8 mouse cellular contexts compared by ENCODE assay signal in genomic region chr13:29984286-29985100, GRCm38 (mm10). TPM values are rescaled to one million over a fixed set of nuclear protein-coding genes. Genes with fewer than 3 reads are reported as not detected.
DNase-seq lines count a peak whose midpoint lies in the region; ATAC-seq and TF ChIP-seq lines count a peak whose summit lies in the region.

No protein-coding gene starts in this region.

- H3K27ac ChIP-seq in bone marrow macrophage, adult 2 months (ENCODE audit: insufficient read depth, low read depth, low read length): peak overlapping the region; percentile 90
- H3K27ac ChIP-seq in forebrain, embryonic 12.5 days: peak overlapping the region; percentile 97
- H3K27ac ChIP-seq in heart, postnatal 0 days (ENCODE audit: low read depth): peak overlapping the region; percentile 97
- peak overlapping the region; percentile 97 for H3K27ac ChIP-seq in liver, postnatal 0 days (ENCODE audit: low read depth)
- H3K27ac ChIP-seq in neural tube, embryonic 12.5 days: peak overlapping the region; percentile 81
- H3K27ac ChIP-seq in stomach, postnatal 0 days (replicated peaks): peak overlapping the region; percentile 98

- no peak for TF ChIP-seq EP300 in heart, postnatal 0 days (IDR thresholded peaks at IDR 0.05; ENCODE audit: low read depth)
- TF ChIP-seq EP300 in liver, postnatal 0 days (IDR thresholded peaks at IDR 0.05; ENCODE audit: low read depth): no peak
- TF ChIP-seq EP300 in stomach, postnatal 0 days (optimal IDR thresholded peaks at IDR 0.05): no peak

- peak; percentile 44 for ATAC-seq in forebrain, embryonic 12.5 days (ENCODE audit: low FRiP score)
- ATAC-seq in heart, postnatal 0 days (ENCODE audit: insufficient read depth, low read depth): peak; percentile 50
- peak; percentile 20 for ATAC-seq in liver, postnatal 0 days
- peak; percentile 48 for ATAC-seq in neural tube, embryonic 12.5 days (ENCODE audit: low FRiP score, low read depth)
- ATAC-seq in stomach, postnatal 0 days (ENCODE audit: low FRiP score, low TSS enrichment): peak; percentile 28

- peak overlapping the region; percentile 79 for H3K4me2 ChIP-seq in forebrain, embryonic 12.5 days
- peak overlapping the region; percentile 97 for H3K4me2 ChIP-seq in heart, postnatal 0 days (ENCODE audit: low read depth, low read length)
- H3K4me2 ChIP-seq in liver, postnatal 0 days (ENCODE audit: low read depth, low read length): peak overlapping the region; percentile 100
- peak overlapping the region; percentile 88 for H3K4me2 ChIP-seq in neural tube, embryonic 12.5 days (replicated peaks)
- peak overlapping the region; percentile 100 for H3K4me2 ChIP-seq in stomach, postnatal 0 days (replicated peaks; ENCODE audit: low read depth)

- peak overlapping the region; percentile 99 for H3K9ac ChIP-seq in forebrain, embryonic 12.5 days
- H3K9ac ChIP-seq in heart, postnatal 0 days (replicated peaks; ENCODE audit: low read depth, low read length): peak overlapping the region; percentile 80
- peak overlapping the region; percentile 99 for H3K9ac ChIP-seq in liver, postnatal 0 days (replicated peaks)
- H3K9ac ChIP-seq in neural tube, embryonic 12.5 days: peak overlapping the region; percentile 97
- H3K9ac ChIP-seq in stomach, postnatal 0 days (ENCODE audit: low read length): peak overlapping the region; percentile 95

- H3K36me3 ChIP-seq in forebrain, embryonic 12.5 days (replicated peaks): peaks cover 8% of the 10 kb centered on the region; the same call in 1 of the 2 replicates
- no peaks in the 10 kb centered on the region for H3K36me3 ChIP-seq in heart, postnatal 0 days (replicated peaks; ENCODE audit: control insufficient read depth, insufficient read depth, low read length)
- H3K36me3 ChIP-seq in liver, postnatal 0 days (replicated peaks; ENCODE audit: insufficient read depth, low read length): no peaks in the 10 kb centered on the region
- no peaks in the 10 kb centered on the region for H3K36me3 ChIP-seq in neural tube, embryonic 12.5 days
- H3K36me3 ChIP-seq in stomach, postnatal 0 days (ENCODE audit: control insufficient read depth, insufficient read depth, low read length): no peaks in the 10 kb centered on the region

- peak; percentile 87 for DNase-seq in CD4-positive, CD25-positive, alpha-beta regulatory T cell, adult 2 months (ENCODE audit: low read depth, low spot score)
- peak; percentile 81 for DNase-seq in heart, postnatal 0 days (ENCODE audit: low spot score)
- peak; percentile 74 to 86 for DNase-seq in kidney, postnatal 36 days
- peak; percentile 88 for DNase-seq in liver, postnatal 0 days
- DNase-seq in stomach, postnatal 0 days (ENCODE audit: low spot score): peak; percentile 88

- whole genome bisulfite sequencing in forebrain, embryonic 12.5 days: 0% methylated on average over 43 of the region's 69 CpGs
- WGBS in heart, postnatal 0 days: 0% methylated on average over 28 of the region's 69 CpGs
- under 1% methylated on average over 28 of the region's 69 CpGs for WGBS in liver, postnatal 0 days (ENCODE audit: insufficient replicate concordance)
- under 1% methylated on average over 35 of the region's 69 CpGs for WGBS in neural tube, embryonic 12.5 days
- under 1% methylated on average over 28 of the region's 69 CpGs for WGBS in stomach, postnatal 0 days

- H3K9me3 ChIP-seq in forebrain, embryonic 12.5 days: no peaks in the 10 kb centered on the region
- H3K9me3 ChIP-seq in heart, postnatal 0 days (replicated peaks; ENCODE audit: control insufficient read depth, low read length): no peaks in the 10 kb centered on the region
- H3K9me3 ChIP-seq in liver, postnatal 0 days (ENCODE audit: low read length): no peaks in the 10 kb centered on the region
- H3K9me3 ChIP-seq in neural tube, embryonic 12.5 days: no peaks in the 10 kb centered on the region
- no peaks in the 10 kb centered on the region for H3K9me3 ChIP-seq in stomach, postnatal 0 days (ENCODE audit: control insufficient read depth, low read length)

- TF ChIP-seq POLR2A in bone marrow macrophage, adult 2 months (IDR thresholded peaks at IDR 0.05; ENCODE audit: borderline replicate concordance, low read depth, low read length): no peak

- no peaks in the 10 kb centered on the region for H3K27me3 ChIP-seq in forebrain, embryonic 12.5 days
- H3K27me3 ChIP-seq in heart, postnatal 0 days (ENCODE audit: control insufficient read depth, insufficient read depth, low read length): no peaks in the 10 kb centered on the region
- H3K27me3 ChIP-seq in liver, postnatal 0 days (ENCODE audit: insufficient read depth, low read length): no peaks in the 10 kb centered on the region
- H3K27me3 ChIP-seq in neural tube, embryonic 12.5 days (replicated peaks): no peaks in the 10 kb centered on the region
- H3K27me3 ChIP-seq in stomach, postnatal 0 days (ENCODE audit: control insufficient read depth, insufficient read depth, low read length): no peaks in the 10 kb centered on the region

- no peak for TF ChIP-seq CTCF in bone marrow macrophage, adult 2 months (IDR thresholded peaks at IDR 0.05; ENCODE audit: low read depth, low read length)
- TF ChIP-seq CTCF in heart, postnatal 0 days (IDR thresholded peaks at IDR 0.05; ENCODE audit: low read depth): no peak
- TF ChIP-seq CTCF in liver, postnatal 0 days (IDR thresholded peaks at IDR 0.05; ENCODE audit: low read depth): peak; percentile 25; the same call in 1 of the 2 replicates
- TF ChIP-seq CTCF in stomach, postnatal 0 days (IDR thresholded peaks at IDR 0.05; ENCODE audit: low read depth): peak; percentile 29

- H3K4me3 ChIP-seq in bone marrow macrophage, adult 2 months (ENCODE audit: insufficient read depth, low read length): peak overlapping the region; percentile 95
- peak overlapping the region; percentile 95 for H3K4me3 ChIP-seq in forebrain, embryonic 12.5 days (replicated peaks)
- H3K4me3 ChIP-seq in heart, postnatal 0 days (ENCODE audit: low read depth, low read length): peak overlapping the region; percentile 67
- peak overlapping the region; percentile 91 for H3K4me3 ChIP-seq in liver, postnatal 0 days (ENCODE audit: low read depth, low read length)
- peak overlapping the region; percentile 91 for H3K4me3 ChIP-seq in neural tube, embryonic 12.5 days
- peak overlapping the region; percentile 90 for H3K4me3 ChIP-seq in stomach, postnatal 0 days (ENCODE audit: low read depth, low read length)

- H3K4me1 ChIP-seq in bone marrow macrophage, adult 2 months (ENCODE audit: control insufficient read depth, insufficient read depth, low read length): peaks cover 23% of the 10 kb centered on the region
- H3K4me1 ChIP-seq in forebrain, embryonic 12.5 days: peaks cover 33% of the 10 kb centered on the region
- 0 out of 2 replicates have a peak, but pooled peaks cover 2% of the 10 kb centered on the region for H3K4me1 ChIP-seq in heart, postnatal 0 days (ENCODE audit: control insufficient read depth, insufficient read depth)
- peaks cover 26% of the 10 kb centered on the region for H3K4me1 ChIP-seq in liver, postnatal 0 days (ENCODE audit: insufficient read depth)
- H3K4me1 ChIP-seq in neural tube, embryonic 12.5 days: peaks cover 7% of the 10 kb centered on the region
- H3K4me1 ChIP-seq in stomach, postnatal 0 days (replicated peaks; ENCODE audit: control insufficient read depth, insufficient read depth): 0 out of 2 replicates have a peak, but pooled peaks cover 3% of the 10 kb centered on the region

RNA-seq across cellular contexts. Expression of gene E2f3, which starts 1.4 kb away (rescaled TPM):
- polyA plus RNA-seq in bone marrow macrophage, adult 2 months (2012; ENCODE audit: insufficient read depth, insufficient read length, missing spikeins): 7.9 and 8.9 TPM in 2 replicates
- 20.9 and 23.1 TPM in 2 replicates for polyA plus RNA-seq in forebrain, embryonic 12.5 days (2016; fragmentation: Nextera tagmentation; extraction: Ambion mirVana)
- total RNA-seq in heart, postnatal 0 days (2014; rRNA removed; ENCODE audit: low replicate concordance): 6.8 and 11.3 TPM in 2 replicates
- 3.2 and 3.8 TPM in 2 replicates for polyA plus RNA-seq in heart, postnatal 0 days (2015; fragmentation: Nextera tagmentation; extraction: Ambion mirVana)
- 2.4 and 2.6 TPM in 2 replicates for polyA plus RNA-seq in liver, postnatal 0 days (2015; fragmentation: Nextera tagmentation; extraction: Ambion mirVana)
- 13.0 and 13.9 TPM in 2 replicates for polyA plus RNA-seq in neural tube, embryonic 12.5 days (2016; fragmentation: Nextera tagmentation; extraction: Ambion mirVana)
- 2.5 and 2.6 TPM in 2 replicates for polyA plus RNA-seq in stomach, postnatal 0 days (2015; fragmentation: Nextera tagmentation; extraction: Ambion mirVana)

Comparison
In these comparisons a context has a peak if more than half of its experiments do, and no peak if none do; other contexts are left out.
1. Peak in every context shown above with its lines: DNase-seq, ATAC-seq, H3K4me3 ChIP-seq and H3K27ac ChIP-seq.
2. CTCF ChIP-seq: peak in liver, postnatal 0 days (single experiment) and stomach, postnatal 0 days (single experiment); none in bone marrow macrophage, adult 2 months (single experiment) and heart, postnatal 0 days (single experiment).